Mouse (Mus musculus) mouse trophoblast stem cell (cell line): ENCODE data around the gene D930007J09Rik.

Experiments used
- in situ Hi-C, 2 experiments: fragments of 300-500 bp; cut with MseI, MboI; formaldehyde crosslinking; loops; 2 replicates in 1 of 2; 3 replicates in 1 of 2; pipeline ENCODE4 v1.15.1; 2025

The D930007J09Rik gene

GRCm38 (mm10) chr13:32759036-32759435 lies 43.6 kb downstream of the D930007J09Rik start:
- in situ Hi-C loops = no loop called here
